In genomic region chr2:4575163-4575562, GRCm38 (mm10) we compare ENCODE assay signal across 17 mouse cellular contexts.
DNase-seq lines count a peak whose midpoint lies in the region; ATAC-seq and TF ChIP-seq lines count a peak whose summit lies in the region.
"Had no signal": no experiment of that assay in that cellular context is flagged by ENCODE, and none has a peak within 500 bp of the region (broad histone marks: within the 10 kb centered on the region; RNA-seq: fewer than 3 reads in every experiment).

No protein-coding gene starts in this region.

- H3K9me3 ChIP-seq in limb, embryonic 10.5 days (replicated peaks): no peaks in the 10 kb centered on the region
- no peaks in the 10 kb centered on the region for H3K9me3 ChIP-seq in midbrain, embryonic 11.5 days (ENCODE audit: control insufficient read depth, low read length)
- H3K9me3 ChIP-seq: embryonic facial prominence, embryonic 15.5 days; forebrain, embryonic 12.5 days; neural tube, embryonic 15.5 days had no signal

- no peak overlapping the region for H3K9ac ChIP-seq in midbrain, embryonic 11.5 days (ENCODE audit: low read length)
- H3K9ac ChIP-seq: embryonic facial prominence, embryonic 15.5 days; forebrain, embryonic 12.5 days; neural tube, embryonic 15.5 days had no signal

- intact Hi-C loops in gastrocnemius, adult 2 months (cut with DNase I): no loop called here
- intact Hi-C loops in gastrocnemius, postnatal 14 days (cut with DNase I; ENCODE audit: low total_unique reads): no loop called here

- peak overlapping the region; percentile 43; the same call in 1 of the 2 replicates for H3K27ac ChIP-seq in gastrocnemius, adult 2 months
- H3K27ac ChIP-seq in limb, embryonic 10.5 days: peak overlapping the region; percentile 25; the same call in 1 of the 2 replicates
- no peak overlapping the region for H3K27ac ChIP-seq in midbrain, embryonic 11.5 days (ENCODE audit: low read depth, low read length)
- H3K27ac ChIP-seq: forebrain, embryonic 12.5 days; neural tube, embryonic 15.5 days had no signal

- ATAC-seq in midbrain, embryonic 11.5 days (ENCODE audit: low FRiP score): no peak

- no peak overlapping the region for H3K4me3 ChIP-seq in gastrocnemius, adult 2 months
- no peak overlapping the region for H3K4me3 ChIP-seq in limb, embryonic 10.5 days
- no peak overlapping the region for H3K4me3 ChIP-seq in midbrain, embryonic 11.5 days (ENCODE audit: low read depth, low read length)
- H3K4me3 ChIP-seq: embryonic facial prominence, embryonic 15.5 days; forebrain, embryonic 12.5 days; neural tube, embryonic 15.5 days had no signal

- TF ChIP-seq CTCF in gastrocnemius, adult 2 months (IDR thresholded peaks at IDR 0.05): no peak

- H3K27me3 ChIP-seq in limb, embryonic 10.5 days (ENCODE audit: low read depth, poor library complexity, severe bottlenecking): no peaks in the 10 kb centered on the region
- H3K27me3 ChIP-seq in midbrain, embryonic 11.5 days (ENCODE audit: control insufficient read depth, insufficient read depth, low read length): no peaks in the 10 kb centered on the region
- H3K27me3 ChIP-seq: embryonic facial prominence, embryonic 15.5 days; forebrain, embryonic 12.5 days; neural tube, embryonic 15.5 days had no signal

- H3K4me2 ChIP-seq in midbrain, embryonic 11.5 days: no peak overlapping the region
- H3K4me2 ChIP-seq: embryonic facial prominence, embryonic 15.5 days; forebrain, embryonic 12.5 days; neural tube, embryonic 15.5 days had no signal

- no peak for DNase-seq in gastrocnemius, adult 2 months
- no peak for DNase-seq in gastrocnemius, postnatal 14 days
- DNase-seq in kidney, postnatal 14 days: peak; percentile 14
- DNase-seq in kidney, postnatal 4 days: no peak
- peak; percentile 93 for DNase-seq in ES-CJ7 (ENCODE audit: low read depth, low spot score)
- no peak for DNase-seq in limb, embryonic 10.5 days (ENCODE audit: low spot score)
- DNase-seq in midbrain, embryonic 11.5 days (ENCODE audit: low spot score, missing footprints): no peak
- no peak for DNase-seq in urinary bladder, adult 18-20 months (ENCODE audit: low spot score in 2 of 2)
- DNase-seq: adrenal gland, adult 2 months; cerebellum, adult 9-10 months; heart, adult 11 months; heart, postnatal 4 days; kidney, postnatal 10 days; thymus, adult 2 months had no signal

- H3K4me1 ChIP-seq in limb, embryonic 10.5 days: peaks cover 6% of the 10 kb centered on the region; the same call in 1 of the 2 replicates
- H3K4me1 ChIP-seq in midbrain, embryonic 11.5 days (ENCODE audit: control insufficient read depth, insufficient read depth, low read length): no peaks in the 10 kb centered on the region
- H3K4me1 ChIP-seq: forebrain, embryonic 12.5 days had no signal

- peaks cover 100% of the 10 kb centered on the region for H3K36me3 ChIP-seq in limb, embryonic 10.5 days
- peaks cover 23% of the 10 kb centered on the region for H3K36me3 ChIP-seq in midbrain, embryonic 11.5 days (ENCODE audit: control insufficient read depth, insufficient read depth, low read length)

- 85% methylated on average over 2 of the region's 2 CpGs for WGBS in limb, embryonic 10.5 days
- WGBS in midbrain, embryonic 11.5 days: 53% methylated on average over 2 of the region's 2 CpGs

Comparison
In these comparisons a context has a peak if more than half of its experiments do, and no peak if none do; other contexts are left out.
1. DNase-seq: peak in kidney, postnatal 14 days (single experiment) and ES-CJ7 (single experiment); none in gastrocnemius, adult 2 months (single experiment), gastrocnemius, postnatal 14 days (single experiment), kidney, postnatal 4 days (0 of 2), limb, embryonic 10.5 days (single experiment), midbrain, embryonic 11.5 days (single experiment) and urinary bladder, adult 18-20 months (0 of 2).